Mouse (Mus musculus): Measurements from ENCODE around the gene Agap2.

GRCm38 (mm10) chr10:127118470-127118869, 43.4 kb downstream of the Agap2 start:
- TF ChIP-seq POLR2A (IDR thresholded peaks at IDR 0.05; ENCODE audit: borderline replicate concordance, extremely low read depth, low read depth, low read length), result no peak
- TF ChIP-seq CTCF (IDR thresholded peaks at IDR 0.05; ENCODE audit: insufficient read depth, low read length), result no peak

Measured in lung, adult 2 months (tissue).